In the genomic region with DNA sequence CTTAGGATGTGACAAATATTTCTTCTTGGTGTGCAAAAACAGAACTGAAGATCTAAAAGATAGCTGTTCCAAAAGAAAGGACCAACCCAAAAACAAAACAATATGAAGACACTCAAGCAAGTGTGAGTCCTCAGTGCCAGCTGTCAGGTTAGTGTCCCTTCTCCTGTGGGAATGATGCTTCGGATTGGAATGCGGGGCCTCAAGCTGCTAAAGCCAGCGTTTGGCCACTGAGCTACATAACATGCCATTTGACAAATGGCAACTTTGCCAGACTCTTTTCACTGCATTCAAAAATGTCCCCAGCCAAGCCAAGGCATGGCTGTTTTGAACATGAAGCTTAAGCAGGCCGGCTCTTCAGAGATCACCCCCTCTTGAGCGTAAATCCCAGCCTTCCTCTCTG, we compare ENCODE assay signal across 30 mouse cellular contexts.
A peak's percentile ranks its signal among the peaks of the same experiment; 100 is the strongest.
DNase-seq lines count a peak whose midpoint lies in the region; ATAC-seq and TF ChIP-seq lines count a peak whose summit lies in the region.
"Had no signal": no experiment of that assay in that cellular context is flagged by ENCODE, and none has a peak within 500 bp of the region (broad histone marks: within the 10 kb centered on the region; RNA-seq: fewer than 3 reads in every experiment).

No protein-coding gene starts in this region.

- no peaks in the 10 kb centered on the region for H3K27me3 ChIP-seq in limb, embryonic 14.5 days (ENCODE audit: control insufficient read depth, insufficient read depth, low read length)
- no peaks in the 10 kb centered on the region for H3K27me3 ChIP-seq in limb, embryonic 10.5 days (ENCODE audit: low read depth, poor library complexity, severe bottlenecking)
- no peaks in the 10 kb centered on the region for H3K27me3 ChIP-seq in midbrain, embryonic 14.5 days (ENCODE audit: control insufficient read depth, insufficient read depth, low read length)
- no peaks in the 10 kb centered on the region for H3K27me3 ChIP-seq in midbrain, embryonic 15.5 days (replicated peaks)
- H3K27me3 ChIP-seq: CH12.LX; liver, embryonic 15.5 days; lung, embryonic 15.5 days; neural tube, embryonic 15.5 days had no signal

- no peak overlapping the region for H3K4me2 ChIP-seq in limb, embryonic 14.5 days (replicated peaks; ENCODE audit: low read depth, low read length, severe bottlenecking)
- no peak overlapping the region for H3K4me2 ChIP-seq in midbrain, embryonic 14.5 days (ENCODE audit: low read length)
- no peak overlapping the region for H3K4me2 ChIP-seq in midbrain, embryonic 15.5 days
- H3K4me2 ChIP-seq: forebrain, embryonic 13.5 days; heart, embryonic 12.5 days; hindbrain, embryonic 13.5 days; liver, embryonic 15.5 days; lung, embryonic 15.5 days; neural tube, embryonic 15.5 days had no signal

- DNase-seq in cerebellum, postnatal 10 days, result peak; percentile 12 to 18
- DNase-seq in cerebellum, postnatal 4 days (ENCODE audit: low spot score in 2 of 2), result no peak
- peak; percentile 57 for DNase-seq in limb, embryonic 14.5 days (ENCODE audit: low spot score)
- DNase-seq in limb, embryonic 10.5 days (ENCODE audit: low spot score), result no peak
- DNase-seq in midbrain, embryonic 14.5 days, result peak; percentile 14
- DNase-seq in frontal cortex, postnatal 14 days (ENCODE audit: low spot score in 2 of 2), result no peak
- no peak for DNase-seq in heart, adult 18-20 months
- DNase-seq: adrenal gland, postnatal 25 days; cerebellum, adult 18-20 months; cerebellum, postnatal 14 days; gastrocnemius, postnatal 25 days; heart, adult 2 months; heart, postnatal 4 days; kidney, adult 8-10 months; kidney, postnatal 4 days; layer of hippocampus, adult 9-11 months; spleen, adult 18-20 months; thymus, adult 2 months; thymus, postnatal 36 days had no signal

- ATAC-seq in limb, embryonic 14.5 days (ENCODE audit: low FRiP score, low read depth), result no peak
- no peak for ATAC-seq in midbrain, embryonic 14.5 days (ENCODE audit: low FRiP score, low TSS enrichment)
- ATAC-seq in midbrain, embryonic 15.5 days (replicated peaks), result no peak
- ATAC-seq: forebrain, embryonic 13.5 days; intestine, embryonic 16.5 days had no signal

- peaks cover 3% of the 10 kb centered on the region; the same call in 1 of the 2 replicates for H3K4me1 ChIP-seq in limb, embryonic 14.5 days (ENCODE audit: control insufficient read depth, insufficient read depth, low read length)
- peaks cover 23% of the 10 kb centered on the region for H3K4me1 ChIP-seq in limb, embryonic 10.5 days
- H3K4me1 ChIP-seq in midbrain, embryonic 14.5 days (ENCODE audit: control insufficient read depth, insufficient read depth, low read length), result peaks cover 12% of the 10 kb centered on the region
- peaks cover 14% of the 10 kb centered on the region; the same call in 1 of the 2 replicates for H3K4me1 ChIP-seq in midbrain, embryonic 15.5 days
- H3K4me1 ChIP-seq: liver, embryonic 15.5 days; neural tube, embryonic 15.5 days had no signal

- H3K9me3 ChIP-seq in limb, embryonic 14.5 days (ENCODE audit: control insufficient read depth, low read length), result no peaks in the 10 kb centered on the region
- H3K9me3 ChIP-seq in limb, embryonic 10.5 days (replicated peaks), result no peaks in the 10 kb centered on the region
- H3K9me3 ChIP-seq in midbrain, embryonic 14.5 days (ENCODE audit: control insufficient read depth, low read length), result no peaks in the 10 kb centered on the region
- no peaks in the 10 kb centered on the region for H3K9me3 ChIP-seq in midbrain, embryonic 15.5 days
- H3K9me3 ChIP-seq: forebrain, embryonic 13.5 days; hindbrain, embryonic 13.5 days; liver, embryonic 15.5 days; lung, embryonic 15.5 days; neural tube, embryonic 15.5 days had no signal

- H3K9ac ChIP-seq in limb, embryonic 14.5 days (ENCODE audit: low read depth, low read length, severe bottlenecking), result no peak overlapping the region
- no peak overlapping the region for H3K9ac ChIP-seq in midbrain, embryonic 14.5 days (replicated peaks; ENCODE audit: low read length)
- H3K9ac ChIP-seq in midbrain, embryonic 15.5 days, result no peak overlapping the region
- H3K9ac ChIP-seq: forebrain, embryonic 13.5 days; heart, embryonic 12.5 days; hindbrain, embryonic 13.5 days; liver, embryonic 15.5 days; lung, embryonic 15.5 days; neural tube, embryonic 15.5 days had no signal

- no peak overlapping the region for H3K4me3 ChIP-seq in limb, embryonic 14.5 days (replicated peaks; ENCODE audit: low read length)
- no peak overlapping the region for H3K4me3 ChIP-seq in limb, embryonic 10.5 days
- H3K4me3 ChIP-seq in midbrain, embryonic 14.5 days (replicated peaks; ENCODE audit: low read depth, low read length), result no peak overlapping the region
- no peak overlapping the region for H3K4me3 ChIP-seq in midbrain, embryonic 15.5 days
- H3K4me3 ChIP-seq: forebrain, embryonic 13.5 days; heart, adult 2 months; heart, embryonic 12.5 days; hindbrain, embryonic 13.5 days; liver, embryonic 15.5 days; lung, embryonic 15.5 days; neural tube, embryonic 15.5 days had no signal

- no peak overlapping the region for H3K27ac ChIP-seq in limb, embryonic 14.5 days (replicated peaks; ENCODE audit: low read depth, low read length)
- H3K27ac ChIP-seq in limb, embryonic 10.5 days, result no peak overlapping the region
- no peak overlapping the region for H3K27ac ChIP-seq in midbrain, embryonic 14.5 days (replicated peaks; ENCODE audit: low read depth, low read length)
- H3K27ac ChIP-seq in midbrain, embryonic 15.5 days, result no peak overlapping the region
- H3K27ac ChIP-seq: forebrain, embryonic 13.5 days; heart, adult 2 months; hindbrain, embryonic 13.5 days; kidney, postnatal 0 days; liver, embryonic 15.5 days; lung, embryonic 15.5 days; macrophage; neural tube, embryonic 15.5 days had no signal

- H3K36me3 ChIP-seq in limb, embryonic 14.5 days (ENCODE audit: control insufficient read depth, insufficient read depth, low read length), result no peaks in the 10 kb centered on the region
- no peaks in the 10 kb centered on the region for H3K36me3 ChIP-seq in limb, embryonic 10.5 days
- H3K36me3 ChIP-seq in midbrain, embryonic 14.5 days (ENCODE audit: control insufficient read depth, insufficient read depth, low read length), result no peaks in the 10 kb centered on the region
- no peaks in the 10 kb centered on the region for H3K36me3 ChIP-seq in midbrain, embryonic 15.5 days (replicated peaks)
- H3K36me3 ChIP-seq: heart, embryonic 12.5 days; hindbrain, embryonic 13.5 days; liver, embryonic 15.5 days; lung, embryonic 15.5 days; neural tube, embryonic 15.5 days had no signal

- WGBS in limb, embryonic 14.5 days, result 33% methylated on average over 5 of the region's 5 CpGs
- 30% methylated on average over 5 of the region's 5 CpGs for WGBS in limb, embryonic 10.5 days
- WGBS in midbrain, embryonic 14.5 days, result 14% methylated on average over 5 of the region's 5 CpGs
- 24% methylated on average over 5 of the region's 5 CpGs for WGBS in midbrain, embryonic 15.5 days

- no peak for TF ChIP-seq POLR2A in limb, embryonic 14.5 days (IDR thresholded peaks at IDR 0.05; ENCODE audit: borderline replicate concordance, extremely low read depth, insufficient read depth, insufficient read length)

Comparison
In these comparisons a context has a peak if more than half of its experiments do, and no peak if none do; other contexts are left out.
1. DNase-seq: peak in cerebellum, postnatal 10 days (2 of 2), limb, embryonic 14.5 days (single experiment) and midbrain, embryonic 14.5 days (single experiment); none in cerebellum, postnatal 4 days (0 of 2), limb, embryonic 10.5 days (single experiment), frontal cortex, postnatal 14 days (0 of 2) and heart, adult 18-20 months (0 of 2).